Mouse (Mus musculus) bone marrow macrophage, adult 2 months (primary cell): ENCODE results near the gene Iqschfp. TPM values are rescaled to one million over a fixed set of nuclear protein-coding genes. Genes with fewer than 3 reads are reported as not detected.

Source experiments
- H3K27ac ChIP-seq: 2 replicates; pipeline ENCODE4 v1.5.1; 2012; ENCODE audit warnings: low read depth, low read length; ENCODE audit not compliant: insufficient read depth
- H3K4me1 ChIP-seq: 2 replicates; pipeline ENCODE4 v1.6.1; 2012; ENCODE audit warnings: low read length; ENCODE audit not compliant: control insufficient read depth, insufficient read depth
- H3K4me3 ChIP-seq: 2 replicates; pipeline ENCODE4 v1.5.1; 2012; ENCODE audit warnings: mild to moderate bottlenecking, low read length, moderate library complexity; ENCODE audit not compliant: insufficient read depth
- CTCF ChIP-seq: IDR thresholded peaks from 2 replicates; pipeline ENCODE4 v1.5.1; 2012; ENCODE audit warnings: low read depth, mild to moderate bottlenecking, low read length, moderate library complexity
- POLR2A ChIP-seq: IDR thresholded peaks from 2 replicates; pipeline ENCODE4 v1.6.1; 2012; ENCODE audit warnings: mild to moderate bottlenecking, low read depth, low read length, borderline replicate concordance
- polyA plus RNA-seq: library from polyadenylated mRNA; stranded (reverse); fragments of >200 nt; gene quantifications from 2 replicates; pipeline ENCODE4 v1.2.4, GENCODE M21; 2012; ENCODE audit not compliant: missing spikeins, insufficient read depth, insufficient read length

The Iqschfp gene
- polyA plus RNA-seq, 1 experiment = not detected

GRCm38 (mm10) chr3:67902517-67902916 lies 10.5 kb downstream of the Iqschfp start:
- TF ChIP-seq CTCF (no peak), POLR2A (no peak)
- Histone ChIP-seq H3K4me1 (no peaks in the 10 kb centered on the region), H3K27ac (no peak overlapping the region), H3K4me3 (no peak overlapping the region)

DNA sequence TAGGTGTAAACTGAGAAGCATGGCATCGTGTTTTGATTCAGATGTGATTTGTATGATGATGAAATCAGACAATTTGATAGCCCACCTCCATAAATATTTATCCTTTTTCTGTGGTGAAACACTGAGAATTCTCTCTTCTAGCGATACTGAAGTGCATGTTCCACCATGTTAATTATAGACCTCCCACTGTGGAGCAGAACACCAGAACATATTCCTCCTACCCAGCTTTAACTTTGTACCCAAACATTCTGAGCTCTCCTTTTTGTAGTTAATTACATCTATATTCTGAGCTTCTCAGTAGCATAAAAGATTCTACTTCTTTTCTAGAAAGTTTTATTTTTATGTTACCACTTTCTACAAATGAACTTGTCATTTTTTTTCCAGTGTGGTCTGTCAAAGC lies 16.6 kb downstream of the Iqschfp start:
- TF ChIP-seq CTCF (no peak), POLR2A (no peak)
- H3K27ac ChIP-seq = no peak overlapping the region
- H3K4me3 ChIP-seq = no peak overlapping the region
- no peaks in the 10 kb centered on the region for H3K4me1 ChIP-seq

DNA sequence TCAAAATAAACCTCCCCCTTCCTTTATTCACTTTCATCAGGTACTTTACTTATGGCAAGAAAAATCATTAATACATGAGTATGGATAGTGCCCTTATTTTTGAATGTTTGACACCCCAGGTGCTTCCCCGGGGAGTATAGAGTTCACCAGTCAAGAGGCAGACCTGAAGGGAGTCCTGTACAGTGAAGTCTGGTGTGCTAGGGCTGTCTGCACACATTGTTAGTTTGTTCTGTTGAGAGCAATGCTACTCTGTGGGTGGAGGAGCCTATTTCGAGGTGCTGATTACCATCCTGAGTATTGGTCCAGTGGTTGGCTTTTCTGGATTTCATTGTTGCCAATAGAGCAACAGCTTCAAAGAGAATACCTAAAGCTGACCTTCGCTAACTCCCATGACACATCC lies 26.1 kb downstream of the Iqschfp start:
- no peaks in the 10 kb centered on the region for H3K4me1 ChIP-seq
- no peak overlapping the region for H3K4me3 ChIP-seq
- TF ChIP-seq POLR2A = no peak
- TF ChIP-seq CTCF = no peak
- H3K27ac ChIP-seq = no peak overlapping the region

DNA sequence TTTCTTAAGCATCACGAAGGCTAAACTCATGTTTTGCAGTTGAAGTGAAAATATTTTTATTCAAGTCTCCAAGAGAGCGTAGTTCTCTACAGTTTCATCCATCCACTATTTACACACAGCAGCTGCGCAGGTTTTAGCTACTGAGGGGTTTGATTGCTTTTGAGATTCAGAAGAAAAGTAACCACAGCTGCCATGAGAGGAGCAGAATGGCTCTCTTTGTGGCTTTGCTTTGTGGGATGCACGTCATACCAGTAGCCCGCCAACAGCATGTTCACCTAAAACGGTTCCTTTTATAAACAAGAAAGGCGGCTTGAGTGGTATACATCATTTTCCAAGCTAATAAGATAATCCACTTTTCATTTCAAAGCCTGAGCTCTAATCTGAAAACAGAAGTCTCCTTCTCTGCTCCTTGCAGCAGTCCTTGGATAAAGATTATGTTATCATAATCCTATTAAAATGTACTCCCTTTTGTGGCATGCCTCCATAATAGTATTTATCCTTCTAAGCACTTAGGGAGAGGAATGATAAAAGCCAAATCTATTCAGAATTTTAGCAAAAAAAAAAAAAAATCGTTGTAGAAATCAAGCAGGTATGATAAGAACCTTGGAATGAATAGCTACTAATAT lies 26.7 kb downstream of the Iqschfp start:
- H3K27ac ChIP-seq = no peak overlapping the region
- no peak overlapping the region for H3K4me3 ChIP-seq
- H3K4me1 ChIP-seq = no peaks in the 10 kb centered on the region
- TF ChIP-seq CTCF (no peak), POLR2A (no peak)

DNA sequence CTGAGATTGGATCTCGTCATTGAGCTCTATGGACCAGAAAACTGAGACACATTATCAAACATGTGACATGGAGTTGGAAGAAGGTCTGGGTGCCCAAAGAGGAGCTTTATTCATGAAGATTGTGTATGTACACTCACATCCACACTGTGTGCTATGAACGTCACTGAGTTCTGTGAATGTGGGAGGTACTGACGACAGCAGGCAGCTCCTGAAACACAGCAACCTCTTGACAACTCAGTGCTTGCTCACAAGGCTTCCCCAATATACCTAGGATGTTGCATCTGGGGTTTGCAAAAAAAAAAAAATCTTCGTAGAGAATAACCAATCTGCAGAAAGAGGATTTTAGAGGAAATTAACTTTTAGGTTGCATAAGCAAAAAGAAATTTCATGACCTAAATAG lies 31.1 kb downstream of the Iqschfp start:
- H3K4me1 ChIP-seq = no peaks in the 10 kb centered on the region
- no peak overlapping the region for H3K27ac ChIP-seq
- H3K4me3 ChIP-seq = no peak overlapping the region
- TF ChIP-seq CTCF = no peak
- TF ChIP-seq POLR2A = no peak

DNA sequence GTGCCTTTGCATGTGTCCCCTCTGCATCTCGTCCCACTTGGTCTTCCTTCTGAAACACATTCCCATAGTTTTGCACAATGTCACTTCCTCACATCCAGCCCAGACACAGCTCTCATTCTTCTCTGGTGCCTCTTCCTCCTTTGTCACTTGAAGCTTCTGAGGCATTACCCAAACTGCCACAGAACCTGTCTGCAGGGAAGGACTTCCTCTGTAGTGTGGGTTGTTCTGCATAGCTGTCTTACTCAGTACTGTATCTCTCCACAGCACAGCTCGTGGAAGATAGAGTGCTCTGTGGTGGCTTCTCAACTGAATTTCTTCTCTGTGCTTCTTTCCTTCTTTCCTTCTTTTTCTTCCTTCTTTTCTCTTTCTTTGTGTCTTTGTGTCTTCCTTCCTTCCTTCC lies 33.4 kb downstream of the Iqschfp start:
- Histone ChIP-seq H3K4me1 (no peaks in the 10 kb centered on the region), H3K27ac (no peak overlapping the region), H3K4me3 (no peak overlapping the region)
- no peak for TF ChIP-seq POLR2A

DNA sequence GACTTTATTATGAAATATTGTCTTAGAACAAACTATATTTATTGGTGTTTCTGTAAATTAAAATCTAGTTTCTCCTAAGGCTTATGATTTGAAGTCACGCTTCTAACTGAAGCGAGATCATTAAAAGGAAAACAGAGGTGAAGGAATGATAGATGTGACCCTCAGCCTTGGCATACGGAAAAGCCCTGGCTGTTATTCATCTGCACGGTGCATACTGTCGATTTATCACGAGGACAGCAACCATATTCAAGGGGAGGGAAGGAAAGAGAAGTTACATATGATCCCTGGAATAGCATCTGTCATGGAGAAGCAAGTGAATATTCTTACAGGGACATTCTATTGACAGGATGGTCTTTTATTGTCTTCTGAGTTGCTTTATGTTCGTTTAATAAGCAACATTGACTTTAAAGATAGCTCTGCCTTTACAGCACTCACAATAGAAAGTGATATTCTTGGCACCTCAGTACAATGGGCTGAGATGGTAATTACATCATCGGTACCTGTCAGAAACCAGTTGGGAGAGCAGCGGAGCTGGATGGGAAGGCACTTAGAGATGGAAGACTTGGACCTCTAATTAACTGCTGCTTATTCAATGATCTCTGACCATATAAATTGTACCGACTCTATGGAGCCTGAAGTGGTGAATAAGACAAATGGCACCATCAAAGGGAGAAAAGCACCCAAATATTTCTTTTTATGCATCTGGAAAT lies 38.5 kb downstream of the Iqschfp start:
- no peak for TF ChIP-seq CTCF
- TF ChIP-seq POLR2A = no peak
- H3K27ac ChIP-seq = no peak overlapping the region
- no peaks in the 10 kb centered on the region for H3K4me1 ChIP-seq
- H3K4me3 ChIP-seq = no peak overlapping the region

- no peak for TF ChIP-seq POLR2A
- TF ChIP-seq CTCF = no peak
- H3K4me3 ChIP-seq = no peak overlapping the region
- H3K27ac ChIP-seq = no peak overlapping the region
- H3K4me1 ChIP-seq = no peaks in the 10 kb centered on the region
Observed at GRCm38 (mm10) chr3:67931181-67931580, 39.1 kb downstream of the Iqschfp start.

- H3K4me1 ChIP-seq = no peaks in the 10 kb centered on the region
- no peak overlapping the region for H3K27ac ChIP-seq
- no peak for TF ChIP-seq CTCF
- no peak for TF ChIP-seq POLR2A
- H3K4me3 ChIP-seq = no peak overlapping the region
Observed at GRCm38 (mm10) chr3:67931914-67932313, 39.9 kb downstream of the Iqschfp start.

- TF ChIP-seq POLR2A (no peak), CTCF (no peak)
- Histone ChIP-seq H3K27ac (no peak overlapping the region), H3K4me3 (no peak overlapping the region), H3K4me1 (no peaks in the 10 kb centered on the region)
Observed at GRCm38 (mm10) chr3:67935829-67936228, 43.8 kb downstream of the Iqschfp start.

DNA sequence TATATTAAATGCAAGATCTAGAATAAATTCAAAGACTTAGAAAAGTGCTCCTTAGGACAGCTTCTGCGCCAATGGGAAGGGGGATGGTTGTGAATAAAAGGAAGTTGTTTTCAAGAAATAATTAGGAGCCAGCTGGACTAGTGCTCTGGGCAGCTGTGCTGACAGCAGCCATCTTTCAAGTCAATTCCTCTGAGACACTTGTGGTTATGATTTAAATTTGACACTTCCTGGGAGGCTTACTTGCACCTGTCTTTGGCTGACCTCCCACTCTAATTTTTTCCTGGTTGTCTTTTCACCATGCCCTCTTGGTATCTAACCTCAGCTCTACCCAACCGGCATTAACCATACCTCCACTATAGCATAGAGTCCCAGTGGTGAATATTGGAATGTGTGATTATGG lies 55.0 kb downstream of the Iqschfp start:
- H3K4me1 ChIP-seq = no peaks in the 10 kb centered on the region
- TF ChIP-seq POLR2A (no peak), CTCF (no peak)
- H3K27ac ChIP-seq = no peak overlapping the region
- H3K4me3 ChIP-seq = no peak overlapping the region
